Mouse (Mus musculus): ENCODE measurements around the gene Dennd6b. TPM values are rescaled to one million over a fixed set of nuclear protein-coding genes. Genes with fewer than 3 reads are reported as not detected.

The Dennd6b gene
- total RNA-seq (2014; rRNA removed) = 98.8 and 115 TPM in 2 replicates
- polyA plus RNA-seq (2015; fragmentation: Nextera tagmentation; extraction: Ambion mirVana) = 88.2 and 88.3 TPM in 2 replicates

- peak within 1 kb of the TSS; percentile 52 for H3K4me2 ChIP-seq (ENCODE audit: low read depth, low read length, poor library complexity, severe bottlenecking)
- peaks cover 4% of the 10 kb centered on the region for H3K36me3 ChIP-seq (ENCODE audit: insufficient read depth, low read length)
- H3K27ac ChIP-seq (ENCODE audit: low read depth, low read length) = peak within 1 kb of the TSS; percentile 98
- WGBS = under 1% methylated on average over 38 of the region's 38 CpGs
- H3K9ac ChIP-seq (replicated peaks; ENCODE audit: low read length, poor library complexity, severe bottlenecking) = peak within 1 kb of the TSS; percentile 98
- no peaks in the 10 kb centered on the region; the same call in 1 of the 2 replicates for H3K4me1 ChIP-seq (ENCODE audit: insufficient read depth, low read length)
- H3K4me3 ChIP-seq (ENCODE audit: low read depth, low read length) = peak within 1 kb of the TSS; percentile 81
- H3K9me3 ChIP-seq (ENCODE audit: low read length) = no peaks in the 10 kb centered on the region
- TF ChIP-seq CTCF (IDR thresholded peaks at IDR 0.05) = peak; percentile 91
- ATAC-seq (ENCODE audit: low FRiP score) = peak; percentile 98
- H3K27me3 ChIP-seq (ENCODE audit: insufficient read depth, low read length) = no peaks in the 10 kb centered on the region
- DNase-seq (ENCODE audit: low spot score) = peak; percentile 99
Measured at GRCm38 (mm10) chr15:89196313-89196706, at the start of gene Dennd6b. Gene Dennd6b (minus strand): TSS chr15:89196496.

GRCm38 (mm10) chr15:89241025-89241424 lies 44.7 kb upstream of the Dennd6b start:
- no peaks in the 10 kb centered on the region for H3K27me3 ChIP-seq (ENCODE audit: insufficient read depth, low read length)
- H3K9me3 ChIP-seq (ENCODE audit: low read length) = no peaks in the 10 kb centered on the region
- H3K9ac ChIP-seq (replicated peaks; ENCODE audit: low read length, poor library complexity, severe bottlenecking) = no peak overlapping the region
- peak; percentile 52 for TF ChIP-seq CTCF (IDR thresholded peaks at IDR 0.05)
- 67% methylated on average over 2 of the region's 2 CpGs for WGBS
- DNase-seq (ENCODE audit: low spot score) (no peak), ATAC-seq (ENCODE audit: low FRiP score) (no peak)
- no peak overlapping the region for H3K27ac ChIP-seq (ENCODE audit: low read depth, low read length)
- no peaks in the 10 kb centered on the region for H3K4me1 ChIP-seq (ENCODE audit: insufficient read depth, low read length)
- peaks cover 12% of the 10 kb centered on the region; the same call in 1 of the 2 replicates for H3K36me3 ChIP-seq (ENCODE audit: insufficient read depth, low read length)
- no peak overlapping the region for H3K4me3 ChIP-seq (ENCODE audit: low read depth, low read length)
- H3K4me2 ChIP-seq (ENCODE audit: low read depth, low read length, poor library complexity, severe bottlenecking) = no peak overlapping the region

- WGBS = 58% methylated on average over 3 of the region's 3 CpGs
- ATAC-seq (ENCODE audit: low FRiP score) (no peak), DNase-seq (ENCODE audit: low spot score) (no peak)
- Histone ChIP-seq H3K4me1 (ENCODE audit: insufficient read depth, low read length) (no peaks in the 10 kb centered on the region), H3K36me3 (ENCODE audit: insufficient read depth, low read length) (peaks cover 12% of the 10 kb centered on the region; the same call in 1 of the 2 replicates), H3K27ac (ENCODE audit: low read depth, low read length) (no peak overlapping the region), H3K27me3 (ENCODE audit: insufficient read depth, low read length) (no peaks in the 10 kb centered on the region), H3K4me3 (ENCODE audit: low read depth, low read length) (no peak overlapping the region), H3K4me2 (ENCODE audit: low read depth, low read length, poor library complexity, severe bottlenecking) (no peak overlapping the region), H3K9me3 (ENCODE audit: low read length) (no peaks in the 10 kb centered on the region), H3K9ac (replicated peaks; ENCODE audit: low read length, poor library complexity, severe bottlenecking) (no peak overlapping the region)
- no peak for TF ChIP-seq CTCF (IDR thresholded peaks at IDR 0.05)
Measured at GRCm38 (mm10) chr15:89239751-89240392, 43.6 kb upstream of the Dennd6b start.

GRCm38 (mm10) chr15:89234052-89234451 lies 37.8 kb upstream of the Dennd6b start:
- H3K9ac ChIP-seq (replicated peaks; ENCODE audit: low read length, poor library complexity, severe bottlenecking) = no peak overlapping the region
- H3K36me3 ChIP-seq (ENCODE audit: insufficient read depth, low read length) = peaks cover 4% of the 10 kb centered on the region; the same call in 1 of the 2 replicates
- ATAC-seq (ENCODE audit: low FRiP score) (no peak), DNase-seq (ENCODE audit: low spot score) (no peak)
- H3K4me1 ChIP-seq (ENCODE audit: insufficient read depth, low read length) = no peaks in the 10 kb centered on the region
- no peaks in the 10 kb centered on the region for H3K9me3 ChIP-seq (ENCODE audit: low read length)
- no peak overlapping the region for H3K27ac ChIP-seq (ENCODE audit: low read depth, low read length)
- H3K4me3 ChIP-seq (ENCODE audit: low read depth, low read length) = no peak overlapping the region
- 94% methylated on average over 4 of the region's 4 CpGs for WGBS
- no peak overlapping the region for H3K4me2 ChIP-seq (ENCODE audit: low read depth, low read length, poor library complexity, severe bottlenecking)
- TF ChIP-seq CTCF (IDR thresholded peaks at IDR 0.05) = no peak
- no peaks in the 10 kb centered on the region for H3K27me3 ChIP-seq (ENCODE audit: insufficient read depth, low read length)

- Histone ChIP-seq H3K9ac (replicated peaks; ENCODE audit: low read length, poor library complexity, severe bottlenecking) (no peak overlapping the region), H3K4me3 (ENCODE audit: low read depth, low read length) (no peak overlapping the region), H3K36me3 (ENCODE audit: insufficient read depth, low read length) (peaks cover 4% of the 10 kb centered on the region; the same call in 1 of the 2 replicates), H3K4me2 (ENCODE audit: low read depth, low read length, poor library complexity, severe bottlenecking) (no peak overlapping the region), H3K27me3 (ENCODE audit: insufficient read depth, low read length) (no peaks in the 10 kb centered on the region), H3K9me3 (ENCODE audit: low read length) (no peaks in the 10 kb centered on the region), H3K27ac (ENCODE audit: low read depth, low read length) (no peak overlapping the region), H3K4me1 (ENCODE audit: insufficient read depth, low read length) (no peaks in the 10 kb centered on the region)
- WGBS = 36% methylated on average over 2 of the region's 2 CpGs
- DNase-seq (ENCODE audit: low spot score) (peak; percentile 58), ATAC-seq (ENCODE audit: low FRiP score) (no peak)
- TF ChIP-seq CTCF (IDR thresholded peaks at IDR 0.05) = peak; percentile 36
Measured at GRCm38 (mm10) chr15:89233586-89233985, 37.3 kb upstream of the Dennd6b start.

- Histone ChIP-seq H3K27me3 (ENCODE audit: insufficient read depth, low read length) (no peaks in the 10 kb centered on the region), H3K36me3 (ENCODE audit: insufficient read depth, low read length) (no peaks in the 10 kb centered on the region), H3K9ac (replicated peaks; ENCODE audit: low read length, poor library complexity, severe bottlenecking) (no peak overlapping the region), H3K27ac (ENCODE audit: low read depth, low read length) (no peak overlapping the region), H3K4me3 (ENCODE audit: low read depth, low read length) (no peak overlapping the region), H3K9me3 (ENCODE audit: low read length) (no peaks in the 10 kb centered on the region), H3K4me1 (ENCODE audit: insufficient read depth, low read length) (0 out of 2 replicates have a peak, but pooled peaks cover 3% of the 10 kb centered on the region), H3K4me2 (ENCODE audit: low read depth, low read length, poor library complexity, severe bottlenecking) (no peak overlapping the region)
- TF ChIP-seq CTCF (IDR thresholded peaks at IDR 0.05) = no peak
- 80% methylated on average over 2 of the region's 2 CpGs for WGBS
- DNase-seq (ENCODE audit: low spot score) (no peak), ATAC-seq (ENCODE audit: low FRiP score) (no peak)
Measured at GRCm38 (mm10) chr15:89215611-89216233, 19.4 kb upstream of the Dennd6b start.

Measured in midbrain, postnatal 0 days (tissue).